Mouse (Mus musculus): Measurements from ENCODE around the gene 2310061I04Rik. TPM values are rescaled to one million over a fixed set of nuclear protein-coding genes. Genes with fewer than 3 reads are reported as not detected.

The 2310061I04Rik gene
- polyA plus RNA-seq, 1 experiment: 107 TPM

Other genes starting within 250 kb of the 2310061I04Rik start
- gene Vars2, start 229.8 kb downstream of the 2310061I04Rik start, polyA plus RNA-seq (2012; rRNA removed): 34.1 and 36.7 TPM in 2 replicates
- gene Gtf2h4, start 223.7 kb downstream of the 2310061I04Rik start, polyA plus RNA-seq (2012; rRNA removed): 26.2 and 26.6 TPM in 2 replicates
- 46.6 and 46.8 TPM in 2 replicates for gene Ddr1, start 192.8 kb downstream of the 2310061I04Rik start, polyA plus RNA-seq (2012; rRNA removed)
- 11.2 and 14.5 TPM in 2 replicates for gene Ier3, start 75.7 kb downstream of the 2310061I04Rik start, polyA plus RNA-seq (2012; rRNA removed)
- gene Flot1, start 74.2 kb downstream of the 2310061I04Rik start, polyA plus RNA-seq (2012; rRNA removed): 178 and 209 TPM in 2 replicates
- 447 and 519 TPM in 2 replicates for gene Tubb5, start 59.1 kb downstream of the 2310061I04Rik start, polyA plus RNA-seq (2012; rRNA removed)
- 9.9 and 11.0 TPM in 2 replicates for gene Mdc1, start 55.9 kb downstream of the 2310061I04Rik start, polyA plus RNA-seq (2012; rRNA removed)
- gene Nrm, start 36.1 kb downstream of the 2310061I04Rik start, polyA plus RNA-seq (2012; rRNA removed): 8.8 and 9.0 TPM in 2 replicates
- gene Ppp1r18, start 31.8 kb downstream of the 2310061I04Rik start, polyA plus RNA-seq (2012; rRNA removed): 12.6 and 13.0 TPM in 2 replicates
- gene Dhx16, start 17.6 kb downstream of the 2310061I04Rik start, polyA plus RNA-seq (2012; rRNA removed): 42.6 and 50.6 TPM in 2 replicates
- 103 and 109 TPM in 2 replicates for gene Atat1, start 12.6 kb upstream of the 2310061I04Rik start, polyA plus RNA-seq (2012; rRNA removed)
- 54.6 and 55.9 TPM in 2 replicates for gene Mrps18b, start 19.0 kb upstream of the 2310061I04Rik start, polyA plus RNA-seq (2012; rRNA removed)
- 39.2 and 39.3 TPM in 2 replicates for gene Ppp1r10, start 19.0 kb upstream of the 2310061I04Rik start, polyA plus RNA-seq (2012; rRNA removed)
- 96.8 and 101 TPM in 2 replicates for gene Abcf1, start 72.3 kb upstream of the 2310061I04Rik start, polyA plus RNA-seq (2012; rRNA removed)
- gene Gnl1, start 82.4 kb upstream of the 2310061I04Rik start, polyA plus RNA-seq (2012; rRNA removed): 132 and 136 TPM in 2 replicates
- gene Prr3, start 82.8 kb upstream of the 2310061I04Rik start, polyA plus RNA-seq (2012; rRNA removed): 53.1 and 53.2 TPM in 2 replicates
- gene H2-T24, start 123.1 kb upstream of the 2310061I04Rik start, polyA plus RNA-seq (2012; rRNA removed): 2.0 TPM in 2 replicates
- 19.8 and 22.8 TPM in 2 replicates for gene H2-T23, start 135.4 kb upstream of the 2310061I04Rik start, polyA plus RNA-seq (2012; rRNA removed)
- 21.6 and 23.0 TPM in 2 replicates for gene H2-T22, start 145.3 kb upstream of the 2310061I04Rik start, polyA plus RNA-seq (2012; rRNA removed)
- gene Gm6034, start 145.5 kb upstream of the 2310061I04Rik start, polyA plus RNA-seq (2012; rRNA removed): not detected in 2 replicates
- 0.18 and 0.99 TPM in 2 replicates for gene Gm11127, start 160.9 kb upstream of the 2310061I04Rik start, polyA plus RNA-seq (2012; rRNA removed)
- gene Gm19684, start 224.2 kb upstream of the 2310061I04Rik start, polyA plus RNA-seq (2012; rRNA removed): 0.06 TPM in 1 of 2 replicates, not detected in the other
- not detected in 2 replicates for gene Gm7030, start 232.0 kb upstream of the 2310061I04Rik start, polyA plus RNA-seq (2012; rRNA removed)